Comparison of ENCODE assay signal across 9 mouse cellular contexts in the genomic region with DNA sequence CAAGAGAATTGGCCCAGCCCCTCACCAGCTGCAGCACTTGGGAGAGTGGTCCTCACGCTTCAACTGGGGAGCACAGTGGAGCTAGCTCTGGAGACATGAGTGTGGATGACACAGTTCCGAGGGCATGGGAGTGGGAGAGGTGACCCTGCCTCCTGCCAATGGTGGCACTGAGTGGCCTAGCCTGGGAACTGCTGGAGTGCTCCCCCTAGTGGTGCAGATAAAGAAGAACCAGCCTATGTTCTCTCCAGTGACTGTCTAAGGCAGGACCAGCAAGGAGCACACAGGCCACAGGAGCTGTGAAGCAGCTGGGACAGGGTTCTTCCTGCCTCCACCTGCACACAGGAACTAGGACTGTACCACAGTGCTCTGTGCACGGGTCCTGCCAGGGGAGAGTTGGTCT. TPM values are rescaled to one million over a fixed set of nuclear protein-coding genes. Genes with fewer than 3 reads are reported as not detected.
A peak's percentile ranks its signal among the peaks of the same experiment; 100 is the strongest.
DNase-seq lines count a peak whose midpoint lies in the region; ATAC-seq lines count a peak whose summit lies in the region.
"Had no signal": no experiment of that assay in that cellular context is flagged by ENCODE, and none has a peak within 500 bp of the region (broad histone marks: within the 10 kb centered on the region; RNA-seq: fewer than 3 reads in every experiment).

No protein-coding gene starts in this region.

- H3K27ac ChIP-seq in heart, embryonic 12.5 days (ENCODE audit: poor library complexity, severe bottlenecking): no peak overlapping the region
- H3K27ac ChIP-seq in heart, embryonic 10.5 days: no peak overlapping the region
- H3K27ac ChIP-seq in midbrain, embryonic 13.5 days: no peak overlapping the region
- H3K27ac ChIP-seq in midbrain, embryonic 16.5 days (ENCODE audit: low read length): no peak overlapping the region
- no peak overlapping the region for H3K27ac ChIP-seq in embryonic facial prominence, embryonic 13.5 days

- no peaks in the 10 kb centered on the region for H3K27me3 ChIP-seq in heart, embryonic 12.5 days (replicated peaks)
- no peaks in the 10 kb centered on the region for H3K27me3 ChIP-seq in heart, embryonic 10.5 days (ENCODE audit: insufficient read depth, poor library complexity, severe bottlenecking)
- no peaks in the 10 kb centered on the region for H3K27me3 ChIP-seq in midbrain, embryonic 13.5 days
- no peaks in the 10 kb centered on the region for H3K27me3 ChIP-seq in midbrain, embryonic 16.5 days (ENCODE audit: control insufficient read depth, insufficient read depth, low read depth, low read length)
- H3K27me3 ChIP-seq in embryonic facial prominence, embryonic 13.5 days: no peaks in the 10 kb centered on the region

- DNase-seq in heart, embryonic 10.5 days (ENCODE audit: low spot score): no peak
- no peak for DNase-seq in cerebellum, adult 18-20 months
- no peak for DNase-seq in cerebellum, postnatal 25 days

- ATAC-seq in heart, embryonic 12.5 days (ENCODE audit: insufficient number of reproducible peaks, low FRiP score): peak; percentile 42; the same call in 1 of the 2 replicates
- peak; percentile 67 for ATAC-seq in midbrain, embryonic 13.5 days
- no peak for ATAC-seq in midbrain, embryonic 16.5 days
- peak; percentile 56; the same call in 1 of the 2 replicates for ATAC-seq in embryonic facial prominence, embryonic 13.5 days (ENCODE audit: insufficient number of reproducible peaks, insufficient read depth, low FRiP score, low TSS enrichment, low read depth)
- ATAC-seq in monocyte, adult 5-6 weeks (replicated peaks; ENCODE audit: insufficient number of reproducible peaks, low FRiP score, low TSS enrichment, poor library complexity, severe bottlenecking): 0 out of 2 replicates have a peak, but pooled peaks have one; percentile 27

- H3K36me3 ChIP-seq in heart, embryonic 12.5 days: no peaks in the 10 kb centered on the region
- no peaks in the 10 kb centered on the region for H3K36me3 ChIP-seq in heart, embryonic 10.5 days
- no peaks in the 10 kb centered on the region for H3K36me3 ChIP-seq in midbrain, embryonic 13.5 days
- H3K36me3 ChIP-seq in midbrain, embryonic 16.5 days (ENCODE audit: control insufficient read depth, insufficient read depth, low read length): no peaks in the 10 kb centered on the region
- H3K36me3 ChIP-seq in embryonic facial prominence, embryonic 13.5 days: no peaks in the 10 kb centered on the region

- H3K4me1 ChIP-seq in heart, embryonic 12.5 days (replicated peaks): no peaks in the 10 kb centered on the region
- no peaks in the 10 kb centered on the region for H3K4me1 ChIP-seq in heart, embryonic 10.5 days
- no peaks in the 10 kb centered on the region for H3K4me1 ChIP-seq in midbrain, embryonic 13.5 days (replicated peaks)
- no peaks in the 10 kb centered on the region for H3K4me1 ChIP-seq in midbrain, embryonic 16.5 days (ENCODE audit: control insufficient read depth, insufficient read depth, low read length)
- H3K4me1 ChIP-seq in embryonic facial prominence, embryonic 13.5 days: no peaks in the 10 kb centered on the region

- no peak overlapping the region for H3K4me2 ChIP-seq in heart, embryonic 12.5 days
- no peak overlapping the region for H3K4me2 ChIP-seq in midbrain, embryonic 13.5 days (replicated peaks)
- no peak overlapping the region for H3K4me2 ChIP-seq in midbrain, embryonic 16.5 days (ENCODE audit: low read length)
- no peak overlapping the region for H3K4me2 ChIP-seq in embryonic facial prominence, embryonic 13.5 days

- no peak overlapping the region for H3K9ac ChIP-seq in heart, embryonic 12.5 days
- H3K9ac ChIP-seq in midbrain, embryonic 13.5 days (replicated peaks): no peak overlapping the region
- H3K9ac ChIP-seq in midbrain, embryonic 16.5 days (ENCODE audit: low read depth, low read length): no peak overlapping the region
- no peak overlapping the region for H3K9ac ChIP-seq in embryonic facial prominence, embryonic 13.5 days

- no peak overlapping the region for H3K4me3 ChIP-seq in heart, embryonic 12.5 days
- H3K4me3 ChIP-seq in heart, embryonic 10.5 days: no peak overlapping the region
- H3K4me3 ChIP-seq in midbrain, embryonic 13.5 days (replicated peaks): no peak overlapping the region
- no peak overlapping the region for H3K4me3 ChIP-seq in midbrain, embryonic 16.5 days (ENCODE audit: low read depth, low read length)
- H3K4me3 ChIP-seq in embryonic facial prominence, embryonic 13.5 days: no peak overlapping the region
- H3K4me3 ChIP-seq: erythroblast, embryonic 14.5 days had no signal

- 79% methylated on average over 3 of the region's 3 CpGs for WGBS in heart, embryonic 12.5 days
- WGBS in heart, embryonic 10.5 days: 70% methylated on average over 3 of the region's 3 CpGs
- WGBS in midbrain, embryonic 13.5 days: 75% methylated on average over 3 of the region's 3 CpGs
- WGBS in midbrain, embryonic 16.5 days: 81% methylated on average over 3 of the region's 3 CpGs
- 70% methylated on average over 3 of the region's 3 CpGs for WGBS in embryonic facial prominence, embryonic 13.5 days

- H3K9me3 ChIP-seq in heart, embryonic 12.5 days (replicated peaks): 0 out of 2 replicates have a peak, but pooled peaks cover 9% of the 10 kb centered on the region
- no peaks in the 10 kb centered on the region for H3K9me3 ChIP-seq in heart, embryonic 10.5 days
- H3K9me3 ChIP-seq in midbrain, embryonic 13.5 days: no peaks in the 10 kb centered on the region
- no peaks in the 10 kb centered on the region; the same call in 1 of the 2 replicates for H3K9me3 ChIP-seq in midbrain, embryonic 16.5 days (replicated peaks; ENCODE audit: control insufficient read depth, low read length, poor library complexity, severe bottlenecking)
- H3K9me3 ChIP-seq in embryonic facial prominence, embryonic 13.5 days: 0 out of 2 replicates have a peak, but pooled peaks cover 2% of the 10 kb centered on the region

RNA-seq across cellular contexts. Expression of a gene that starts 40.5 kb away (rescaled TPM):
- not detected in 2 replicates for polyA plus RNA-seq in heart, embryonic 12.5 days (2016; fragmentation: Nextera tagmentation; extraction: Ambion mirVana)
- not detected in 2 replicates for polyA plus RNA-seq in heart, embryonic 10.5 days (2016; fragmentation: Nextera tagmentation; extraction: Ambion mirVana)
- 0.23 TPM in 1 of 2 replicates, not detected in the other for polyA plus RNA-seq in midbrain, embryonic 13.5 days (2015; fragmentation: Nextera tagmentation; extraction: Ambion mirVana)
- 0.53 and 0.97 TPM in 2 replicates for polyA plus RNA-seq in midbrain, embryonic 16.5 days (2015; fragmentation: Nextera tagmentation; extraction: Ambion mirVana)
- polyA plus RNA-seq in embryonic facial prominence, embryonic 13.5 days (2015; fragmentation: Nextera tagmentation; extraction: Ambion mirVana): not detected in 2 replicates
- not detected in 3 replicates for total RNA-seq in monocyte, adult 5-6 weeks (2017)
- polyA plus RNA-seq: erythroblast, embryonic 14.5 days had no signal

RNA-seq across cellular contexts. Expression of a gene that starts 40.7 kb away (rescaled TPM):
- not detected in 2 replicates for polyA plus RNA-seq in heart, embryonic 12.5 days (2016; fragmentation: Nextera tagmentation; extraction: Ambion mirVana)
- not detected in 2 replicates for polyA plus RNA-seq in heart, embryonic 10.5 days (2016; fragmentation: Nextera tagmentation; extraction: Ambion mirVana)
- polyA plus RNA-seq in midbrain, embryonic 13.5 days (2015; fragmentation: Nextera tagmentation; extraction: Ambion mirVana): not detected in 2 replicates
- polyA plus RNA-seq in midbrain, embryonic 16.5 days (2015; fragmentation: Nextera tagmentation; extraction: Ambion mirVana): not detected in 2 replicates
- polyA plus RNA-seq in embryonic facial prominence, embryonic 13.5 days (2015; fragmentation: Nextera tagmentation; extraction: Ambion mirVana): not detected in 2 replicates
- not detected in 3 replicates for total RNA-seq in monocyte, adult 5-6 weeks (2017)
- polyA plus RNA-seq: erythroblast, embryonic 14.5 days had no signal
